Mouse (Mus musculus) layer of hippocampus, postnatal 36 days (tissue): ENCODE measurements around the gene Gm32802. TPM values are rescaled to one million over a fixed set of nuclear protein-coding genes. Genes with fewer than 3 reads are reported as not detected.
"Not testable (repeated sequence)": the region's sequence is repeated elsewhere in the genome, so short reads cannot be mapped to it uniquely, and the experiment has no call there.

Source experiments
- DNase-seq, 2 experiments: peaks; one replicate each; pipeline ENCODE4 v3.0.0; 2022
- total RNA-seq, 2 experiments: library from RNA; stranded (reverse); gene quantifications; 2 replicates each; pipeline ENCODE4 v1.2.3; 2021

The Gm32802 gene
- total RNA-seq = under 1 TPM; 0.94 to 0.97 TPM

GRCm38 (mm10) chr10:118258388-118258787, at the start of gene Gm32802:
Gene Gm32802, plus strand, starts transcription at chr10:118258688.
- DNase-seq = not testable (repeated sequence)

GRCm38 (mm10) chr10:118215719-118216393, 42.6 kb upstream of the Gm32802 start:
- not testable (repeated sequence) for DNase-seq

- not testable (repeated sequence) for DNase-seq
Observed at GRCm38 (mm10) chr10:118227629-118228028, 30.9 kb upstream of the Gm32802 start.

- DNase-seq = not testable (repeated sequence)
Observed at GRCm38 (mm10) chr10:118232607-118233006, 25.9 kb upstream of the Gm32802 start.

DNA sequence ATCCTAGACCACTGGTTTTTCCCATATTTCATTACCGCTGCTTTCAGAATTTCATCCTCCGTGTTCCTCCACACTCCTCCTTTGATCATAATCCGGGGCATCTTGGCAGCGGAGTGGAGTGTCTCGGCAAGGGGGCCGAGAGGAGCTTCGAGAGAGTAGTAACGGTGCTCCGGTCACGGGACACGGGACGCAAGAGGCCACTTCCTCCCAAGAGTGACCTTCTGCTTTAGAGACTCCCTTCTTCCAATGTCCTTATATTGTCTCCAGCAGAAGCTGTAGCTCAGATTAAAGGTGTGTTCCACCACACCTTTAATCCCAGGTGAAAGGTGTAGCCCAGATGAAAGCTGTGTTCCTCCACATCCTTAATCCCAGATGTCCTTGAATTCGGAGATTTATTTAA, 17.8 kb upstream of the Gm32802 start, which contains the start of gene Gm32717:
TSS of gene Gm32717 (minus strand) at position 101 of the 400 bp plus-strand sequence.
- not testable (repeated sequence) for DNase-seq

- DNase-seq = peak; percentile 15 to 31
Observed at GRCm38 (mm10) chr10:118249006-118249595, 9.4 kb upstream of the Gm32802 start.

GRCm38 (mm10) chr10:118250852-118251295, 7.6 kb upstream of the Gm32802 start:
- DNase-seq = peak; percentile 15 to 27

DNA sequence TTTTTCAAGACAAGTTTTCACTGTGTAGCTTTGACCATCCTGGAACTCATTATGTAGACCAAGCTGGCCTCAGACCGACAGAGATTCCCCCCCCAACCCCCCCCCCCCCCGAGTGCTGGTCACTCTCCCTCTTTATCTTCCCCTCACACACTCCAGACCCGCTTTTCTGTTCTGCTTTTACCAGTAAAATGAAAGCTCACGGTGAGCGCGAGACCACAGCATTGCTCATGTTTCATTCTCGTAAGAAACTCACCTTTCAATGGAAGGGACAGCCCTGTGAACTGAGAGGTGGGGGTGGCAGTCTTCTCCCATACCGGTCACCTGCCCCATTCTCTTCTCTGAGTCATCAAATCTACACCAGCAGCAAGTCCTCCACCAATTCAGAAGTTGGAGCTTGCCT, 10.3 kb downstream of the Gm32802 start:
- not testable (repeated sequence) for DNase-seq

GRCm38 (mm10) chr10:118271416-118271815, 12.9 kb downstream of the Gm32802 start:
- DNase-seq = not testable (repeated sequence)

DNA sequence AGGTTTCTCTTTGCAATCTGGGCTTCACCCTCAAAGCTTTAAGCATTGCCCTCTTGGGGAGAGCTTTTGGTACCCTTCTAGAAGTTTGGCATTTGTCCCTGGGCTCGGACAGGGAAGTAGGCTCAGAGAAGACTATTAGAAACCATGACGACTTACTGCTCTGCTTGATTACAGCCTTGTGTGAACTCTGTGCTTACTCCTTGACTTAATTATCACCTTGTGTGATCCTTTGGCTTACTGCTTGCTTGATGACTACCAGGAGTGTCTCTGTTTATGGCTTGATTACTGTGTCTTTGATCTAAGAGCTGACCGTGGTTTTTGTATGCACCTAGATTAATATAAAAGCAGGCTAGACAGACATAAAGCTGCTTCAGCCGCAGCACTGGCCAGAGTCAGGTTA, 19.6 kb downstream of the Gm32802 start:
- DNase-seq = not testable (repeated sequence)

- not testable (repeated sequence) for DNase-seq
Observed at GRCm38 (mm10) chr10:118282565-118282964, 24.1 kb downstream of the Gm32802 start.

DNA sequence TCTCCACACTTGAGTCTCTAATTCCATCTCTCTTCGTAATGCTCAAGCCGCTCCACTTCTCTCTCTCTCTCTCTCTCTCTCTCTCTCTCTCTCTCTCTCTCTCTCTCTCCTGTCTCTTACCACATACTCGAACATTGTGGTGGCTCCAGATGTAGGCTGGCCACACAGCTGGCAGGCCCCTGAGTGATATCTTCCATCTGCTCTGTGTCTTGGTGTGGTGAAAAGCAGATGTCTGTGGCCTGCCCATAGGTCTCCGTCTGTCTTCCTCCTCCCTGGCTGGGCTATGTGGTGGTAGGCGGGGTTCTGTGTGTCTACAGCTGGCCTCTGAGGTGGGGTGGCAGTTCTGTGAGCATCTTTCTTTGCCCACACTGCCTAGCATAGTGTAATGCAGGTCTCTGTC, 24.5 kb downstream of the Gm32802 start:
- not testable (repeated sequence) for DNase-seq

DNA sequence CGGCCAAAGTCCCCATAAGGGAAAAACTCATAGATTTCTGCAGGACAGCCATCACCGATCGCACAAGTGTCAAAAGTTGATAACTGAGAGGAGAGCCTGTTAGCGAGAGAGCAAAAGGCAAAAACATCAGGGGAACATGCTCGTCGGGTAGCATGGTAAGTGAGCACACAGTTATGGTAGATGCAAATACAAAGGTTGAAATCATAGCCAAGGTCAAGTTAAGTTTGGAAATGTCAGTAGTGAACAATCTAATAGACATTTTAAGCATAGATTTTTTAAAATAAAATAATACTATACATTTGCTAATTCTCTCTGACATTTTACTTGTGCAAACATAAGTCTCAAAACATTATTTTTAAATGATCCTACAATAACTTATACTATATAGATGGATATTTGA, 36.5 kb downstream of the Gm32802 start, which contains the start of gene Iltifb:
TSS of gene Iltifb (minus strand) at position 101 of the 400 bp plus-strand sequence.
- no peak for DNase-seq

GRCm38 (mm10) chr10:118302133-118302532, 43.6 kb downstream of the Gm32802 start:
- DNase-seq = not testable (repeated sequence)

Other genes with a start within 250 kb of the Gm32802 start
- gene Mdm1, start 116.9 kb upstream of the Gm32802 start, total RNA-seq = 10 to 100 TPM; 10.7 to 13.3 TPM
- gene Il22, start 53.7 kb upstream of the Gm32802 start, total RNA-seq = not detected
- gene Gm32717, start 17.9 kb upstream of the Gm32802 start, total RNA-seq = under 1 TPM; 0.94 to 0.97 TPM
- not detected for gene Iltifb, start 36.4 kb downstream of the Gm32802 start, total RNA-seq
- gene Gm9040, start 68.3 kb downstream of the Gm32802 start, total RNA-seq = not detected
- not detected for gene Gm9044, start 73.7 kb downstream of the Gm32802 start, total RNA-seq
- not detected for gene Gm9045, start 79.1 kb downstream of the Gm32802 start, total RNA-seq
- not detected for gene Gm9046, start 84.6 kb downstream of the Gm32802 start, total RNA-seq
- not detected for gene Gm9048, start 90.0 kb downstream of the Gm32802 start, total RNA-seq
- gene Gm9049, start 95.4 kb downstream of the Gm32802 start, total RNA-seq = not detected
- gene Ifng, start 182.4 kb downstream of the Gm32802 start, total RNA-seq = not detected